Mouse (Mus musculus) kidney, postnatal 36 days (tissue): ENCODE results near the gene Tnrc6c.

Experiments used
- DNase-seq, 2 experiments: peaks; one replicate each; pipeline ENCODE4 v3.0.0; 2021 to 2022; ENCODE audit warnings: mixed read lengths in 2 of 2

The Tnrc6c gene

DNA sequence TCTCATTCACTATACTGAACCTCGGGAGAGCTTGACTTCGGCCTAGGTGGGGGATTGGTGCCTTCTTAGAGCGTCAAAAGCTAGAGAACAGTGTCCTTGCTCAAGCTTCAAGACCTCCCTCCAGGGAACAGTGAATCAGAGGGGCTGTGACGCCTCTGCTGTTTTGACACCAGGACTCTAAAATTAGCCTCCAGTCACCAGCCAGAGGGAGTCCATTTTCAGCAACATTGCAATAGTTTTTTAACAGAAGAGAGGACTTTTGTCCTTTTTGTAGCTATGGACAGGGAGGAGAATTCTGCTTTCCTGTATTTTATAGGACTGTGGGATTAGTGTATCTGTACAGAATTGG lies 76.4 kb downstream of the Tnrc6c start:
- DNase-seq: no peak

DNA sequence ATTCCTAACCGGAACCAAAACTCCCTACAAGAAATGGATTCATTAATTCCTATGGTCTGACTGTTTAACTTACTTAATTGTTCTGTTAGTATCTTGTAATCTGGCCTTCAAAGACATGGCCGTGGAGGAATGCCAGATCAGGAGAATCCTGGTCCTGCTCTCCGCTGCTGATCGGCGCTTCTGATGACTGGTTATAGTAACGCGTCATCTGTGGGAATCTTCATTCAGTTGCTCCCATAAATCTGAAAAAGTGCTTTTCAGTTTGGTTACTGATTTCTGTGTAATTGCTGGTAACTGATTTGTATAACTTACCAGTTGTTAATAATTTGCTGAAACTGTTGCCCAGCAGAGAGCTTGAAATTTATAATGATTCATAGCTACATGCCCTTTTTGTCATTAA lies 77.4 kb downstream of the Tnrc6c start:
- peak; percentile 54 to 55 for DNase-seq

DNA sequence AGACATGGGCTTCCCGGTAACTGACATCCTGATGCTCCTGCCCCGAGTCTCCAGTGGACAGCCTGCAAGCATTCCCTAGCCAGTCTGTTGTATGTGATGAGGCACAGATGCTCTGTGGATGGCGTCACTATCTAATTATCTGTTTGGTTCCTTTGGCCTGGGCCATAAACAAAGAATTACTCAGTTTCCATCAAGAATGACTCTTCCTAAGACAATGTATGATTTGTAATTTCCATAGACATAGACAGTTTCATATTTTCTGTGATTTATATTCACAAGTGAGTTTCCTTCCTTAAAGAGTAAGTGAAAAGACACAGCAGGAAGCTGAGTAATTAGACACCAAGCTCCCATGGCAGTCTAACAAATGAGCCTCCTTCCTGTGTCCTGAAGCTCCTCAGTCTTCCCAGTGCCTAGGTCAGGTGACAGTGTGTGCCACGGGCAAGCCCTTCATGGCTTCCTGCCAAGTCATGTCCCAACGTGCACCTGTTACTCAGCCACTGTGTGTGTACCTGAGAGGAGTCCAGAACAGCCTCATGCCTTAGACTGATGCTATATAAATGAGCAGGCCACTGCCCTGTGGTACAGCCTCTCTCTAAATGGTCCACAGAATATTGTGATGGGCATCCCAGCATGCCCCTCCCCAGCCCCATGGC lies 82.1 kb downstream of the Tnrc6c start:
- peak; percentile 52 to 63 for DNase-seq

DNA sequence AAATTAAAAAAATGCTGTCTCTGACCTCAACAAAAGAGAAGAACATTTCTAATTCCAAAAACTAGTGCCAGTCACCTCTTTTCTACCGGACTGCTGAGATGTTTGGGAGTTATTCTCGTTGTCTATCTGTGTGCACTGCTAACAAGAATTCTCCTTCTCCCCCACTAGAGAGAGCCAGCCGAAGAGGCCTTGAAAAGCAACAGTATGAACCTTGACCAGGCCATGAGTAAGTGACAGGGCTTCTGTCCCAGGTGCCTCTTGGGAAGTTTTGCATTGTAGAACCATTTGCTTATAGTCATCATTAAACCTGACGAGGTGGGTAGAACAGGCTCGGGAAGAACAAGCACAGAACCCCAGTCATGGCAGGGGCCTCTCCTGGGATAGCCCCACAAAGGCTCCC lies 84.0 kb downstream of the Tnrc6c start:
- DNase-seq: no peak

DNA sequence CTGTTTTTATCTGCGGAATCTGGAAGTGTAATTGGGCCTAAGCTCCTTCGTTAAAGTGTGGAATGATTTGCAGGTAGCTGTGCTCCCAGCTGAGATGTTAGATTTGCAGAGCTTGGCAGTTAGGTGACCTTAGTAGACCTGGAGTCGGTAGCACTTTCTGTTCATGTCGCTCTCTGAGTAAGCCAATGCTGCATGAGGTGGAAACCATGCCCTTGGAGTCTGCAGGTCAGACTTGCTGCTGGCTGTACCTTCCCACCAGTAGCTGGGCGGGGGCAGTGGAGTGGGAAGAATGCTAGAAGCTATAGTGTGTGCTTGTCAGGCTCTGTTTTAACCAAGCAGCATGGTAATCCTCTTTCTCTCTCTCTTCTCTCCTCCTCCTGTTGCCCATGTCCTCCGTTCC lies 87.0 kb downstream of the Tnrc6c start:
- DNase-seq: peak in 1 of 2 experiments; percentile 28

DNA sequence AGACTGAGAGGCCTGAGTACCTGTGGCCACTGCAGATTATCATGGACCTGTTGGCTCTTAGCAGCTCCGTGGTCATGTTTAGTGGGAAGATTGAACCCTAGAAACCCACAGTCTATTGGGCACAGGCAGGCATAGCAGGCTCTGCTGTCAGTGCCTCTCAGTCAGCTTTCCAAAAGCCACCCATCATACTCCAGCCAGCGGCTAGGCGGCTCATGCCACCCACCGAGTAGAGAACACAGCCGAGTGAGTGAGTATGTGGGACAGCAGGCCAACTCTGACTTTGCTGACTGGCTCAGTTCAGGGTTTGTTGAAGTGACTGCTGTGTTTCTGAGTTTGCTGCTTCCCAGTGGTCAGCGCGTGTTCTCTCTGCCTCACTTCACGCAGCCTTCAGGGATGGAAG lies 88.2 kb downstream of the Tnrc6c start:
- no peak for DNase-seq

DNA sequence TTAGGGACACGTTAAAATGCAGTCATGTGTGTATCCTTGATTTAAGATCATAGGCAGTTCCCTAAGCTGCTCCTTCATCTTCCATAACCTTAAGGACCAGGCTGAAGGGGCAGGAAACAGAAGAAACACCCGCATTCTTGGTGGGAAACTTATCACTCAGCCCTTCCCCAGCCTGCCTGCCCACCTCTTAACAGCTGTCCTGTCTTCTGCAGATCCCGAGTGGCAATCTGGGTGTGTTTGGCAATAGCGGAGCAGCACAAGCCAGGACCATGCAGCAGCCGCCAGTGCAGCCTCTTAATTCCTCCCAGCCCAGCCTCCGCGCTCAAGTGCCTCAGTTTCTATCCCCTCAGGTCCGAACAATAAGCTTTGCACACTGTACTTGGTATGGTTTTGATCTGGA lies 88.6 kb downstream of the Tnrc6c start:
- DNase-seq: no peak

DNA sequence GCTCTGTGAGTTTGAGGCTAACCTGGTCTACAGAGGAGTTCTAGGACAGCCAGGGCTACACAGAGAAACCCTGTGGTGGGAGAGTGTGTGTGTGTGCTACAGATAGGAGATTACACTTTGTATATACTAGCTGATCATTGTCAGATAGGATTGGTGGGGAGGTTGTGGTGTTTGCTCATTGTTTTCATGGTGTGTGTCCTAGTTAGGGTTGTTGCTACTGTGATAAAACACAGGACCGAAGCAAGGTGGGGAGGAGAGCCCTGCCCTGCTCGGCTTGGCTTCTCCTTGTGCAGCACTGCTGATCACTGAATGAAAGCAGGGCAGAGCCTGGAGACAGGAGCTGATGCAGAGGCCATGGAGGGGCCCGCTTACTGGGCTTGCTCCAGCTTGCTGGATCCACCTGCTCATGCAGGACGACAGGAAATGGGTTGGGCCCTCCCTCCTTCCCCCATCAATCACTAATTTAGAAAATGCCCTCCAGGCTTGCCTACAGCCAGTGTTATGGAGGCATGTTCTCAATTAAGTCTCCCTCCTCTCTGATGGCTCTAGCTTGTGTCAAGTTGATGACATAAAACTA lies 89.5 kb downstream of the Tnrc6c start:
- DNase-seq: no peak

DNA sequence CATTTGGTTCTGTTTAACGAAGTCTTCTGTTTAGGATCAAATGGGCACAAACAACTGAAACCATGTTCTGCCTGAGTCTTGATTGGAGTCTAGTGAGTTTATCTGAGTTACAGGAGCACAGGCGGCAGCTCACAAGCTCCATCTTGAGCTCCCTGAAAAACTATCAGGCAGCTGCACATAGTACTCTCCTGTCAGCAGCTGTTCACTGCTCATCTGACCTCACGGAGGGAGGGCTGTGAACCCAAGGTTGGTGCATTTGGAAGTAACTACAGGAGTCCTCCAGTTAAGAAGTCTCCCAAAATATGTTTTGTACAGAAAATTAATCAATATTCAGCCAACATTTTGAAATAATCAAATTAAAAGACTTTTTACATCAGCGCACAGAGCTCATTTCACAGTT lies 94.5 kb downstream of the Tnrc6c start:
- DNase-seq: no peak

DNA sequence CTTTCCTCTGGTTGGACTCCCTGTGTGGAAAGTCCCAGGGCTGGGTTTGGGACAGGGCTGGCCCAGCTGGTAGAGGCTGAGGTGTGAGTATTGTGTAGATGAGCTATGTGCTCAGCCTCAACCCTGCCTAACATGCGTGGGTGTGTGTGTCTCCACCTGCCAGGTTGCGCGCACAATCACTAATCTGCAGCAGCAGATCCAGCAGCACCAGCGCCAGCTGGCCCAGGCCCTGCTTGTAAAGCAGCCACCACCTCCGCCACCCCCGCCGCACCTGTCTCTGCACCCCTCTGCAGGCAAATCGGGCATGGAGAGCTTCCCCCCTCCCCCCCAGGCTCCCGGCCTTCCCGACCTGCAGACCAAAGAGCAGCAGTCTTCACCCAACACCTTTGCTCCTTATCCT lies 95.3 kb downstream of the Tnrc6c start:
- DNase-seq: no peak

DNA sequence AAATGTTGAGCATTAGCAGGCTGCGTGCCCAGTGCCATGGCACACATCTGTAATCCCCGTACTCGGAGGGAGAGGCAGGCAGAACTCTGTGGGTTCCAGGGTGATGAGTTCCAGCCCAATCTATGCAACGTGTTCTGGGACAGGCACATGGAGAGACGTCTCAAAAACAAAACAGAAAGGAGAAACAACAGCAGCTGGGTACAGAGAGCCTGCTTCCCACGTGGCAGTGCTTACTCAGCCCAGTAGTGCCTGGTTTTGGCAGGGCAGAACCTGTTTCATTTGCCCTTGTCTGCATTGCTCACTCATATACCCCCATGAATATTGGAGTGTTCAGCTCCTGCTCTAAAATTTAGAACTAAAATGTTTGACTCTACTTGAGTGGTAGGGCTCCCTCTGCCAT lies 97.5 kb downstream of the Tnrc6c start:
- peak; percentile 42 to 44 for DNase-seq

DNA sequence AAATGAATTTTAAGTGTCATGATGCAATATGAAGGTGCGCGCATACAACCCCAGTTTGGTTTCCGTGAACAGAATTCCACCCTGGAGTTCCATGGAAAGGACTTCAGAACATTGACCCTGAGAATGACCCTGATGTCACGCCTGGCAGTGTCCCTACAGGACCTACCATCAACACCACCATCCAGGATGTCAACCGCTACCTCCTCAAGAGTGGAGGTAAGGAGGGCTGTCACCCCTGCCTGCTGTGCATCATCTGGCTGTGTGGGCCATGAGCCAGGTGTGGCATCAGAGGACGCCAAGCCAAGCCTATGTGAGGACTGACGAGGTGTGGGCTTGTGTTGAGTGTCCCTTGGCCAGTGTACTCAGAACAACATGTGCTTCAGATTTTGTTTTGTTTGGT lies 101.8 kb downstream of the Tnrc6c start:
- no peak for DNase-seq

DNA sequence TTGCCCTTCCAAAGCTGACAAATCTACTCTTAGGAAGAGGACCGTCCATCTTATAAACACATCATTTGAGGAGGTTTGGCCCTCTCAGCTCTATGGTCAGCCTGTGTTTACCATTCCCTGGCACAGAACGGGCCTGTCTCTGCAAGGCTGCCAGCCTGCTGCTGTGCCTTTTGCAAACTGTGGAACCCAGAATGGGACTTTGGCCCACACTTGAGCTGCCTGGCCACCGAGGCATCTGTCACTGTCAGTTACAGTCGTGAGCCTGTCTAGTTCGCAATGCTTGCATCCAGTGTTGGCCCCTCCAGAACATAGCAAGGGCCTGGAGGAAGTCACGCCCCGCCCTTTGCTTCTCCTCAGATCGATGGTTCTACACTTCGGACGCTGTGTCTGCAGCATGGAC lies 105.2 kb downstream of the Tnrc6c start:
- DNase-seq: peak in 1 of 2 experiments; percentile 21

DNA sequence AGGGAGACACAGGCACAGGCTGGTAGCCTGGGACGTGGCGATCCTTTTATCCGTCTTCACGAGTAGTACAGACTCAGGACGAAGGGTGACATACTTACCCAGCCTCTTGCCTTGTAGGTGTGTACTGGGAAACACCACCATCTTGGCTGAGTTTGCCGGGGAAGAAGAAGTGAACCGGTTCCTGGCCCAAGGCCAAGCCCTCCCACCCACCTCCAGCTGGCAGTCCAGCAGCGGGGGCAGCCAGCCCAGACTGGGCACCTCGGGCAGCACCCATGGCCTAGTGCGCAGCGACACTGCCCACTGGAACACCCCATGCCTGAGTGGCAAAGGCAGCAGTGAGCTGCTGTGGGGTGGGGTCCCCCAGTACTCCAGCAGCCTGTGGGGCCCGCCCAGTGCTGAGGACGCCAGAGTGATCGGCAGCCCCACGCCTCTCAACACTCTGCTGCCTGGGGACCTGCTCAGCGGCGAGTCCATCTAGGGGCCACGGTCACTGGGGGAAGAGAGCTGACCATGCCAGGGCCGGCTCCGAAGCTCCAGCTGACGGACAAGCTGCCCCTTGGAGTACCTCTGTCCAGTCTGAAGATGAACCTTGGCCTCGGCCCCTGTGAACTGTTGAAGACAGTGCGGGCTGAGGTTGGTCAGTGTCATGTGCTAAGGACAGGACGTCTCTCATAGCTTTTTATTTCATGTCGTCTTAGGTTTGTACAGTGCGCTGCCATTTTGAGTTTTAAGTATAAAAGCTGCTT lies 106.5 kb downstream of the Tnrc6c start:
- peak; percentile 67 to 75 for DNase-seq

DNA sequence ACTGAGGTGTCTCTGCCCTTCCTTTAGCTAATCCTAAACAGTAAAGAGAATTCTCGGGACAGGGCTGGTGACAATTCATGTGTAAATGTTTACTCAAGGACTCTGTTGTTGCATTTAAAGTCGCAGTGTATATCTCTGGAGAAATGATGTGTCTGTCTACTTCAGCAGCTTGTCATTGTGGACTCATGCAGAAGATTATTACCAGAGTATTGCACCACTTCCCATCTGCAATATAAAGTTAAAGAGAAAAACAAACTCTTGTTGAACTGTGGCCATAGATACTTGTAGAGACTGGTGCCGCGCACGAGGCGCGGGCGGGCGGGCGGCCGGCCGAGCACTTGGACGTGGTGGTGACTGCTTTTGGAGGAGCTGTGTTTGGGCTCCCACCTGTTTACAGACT lies 107.7 kb downstream of the Tnrc6c start:
- no peak for DNase-seq

DNA sequence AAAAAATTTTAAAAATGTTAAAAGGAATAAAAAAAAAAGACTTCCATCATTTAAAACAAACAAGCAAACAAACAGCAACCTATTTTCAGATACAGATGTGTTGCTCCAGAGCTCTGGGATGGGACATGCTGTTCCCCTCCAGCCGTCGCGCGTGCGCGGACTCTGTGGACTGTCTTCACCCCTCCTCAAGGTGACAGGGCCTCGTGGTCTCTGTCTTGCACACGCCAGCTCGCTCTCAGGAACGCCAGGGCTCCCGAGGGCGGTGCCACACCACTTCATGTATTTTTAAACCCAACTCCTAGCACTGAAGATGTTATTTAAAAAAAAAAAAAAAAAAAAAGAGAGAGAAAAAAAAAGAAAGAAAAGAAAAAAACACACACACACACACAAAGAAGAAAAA lies 108.2 kb downstream of the Tnrc6c start:
- DNase-seq: peak in 1 of 2 experiments; percentile 18

DNA sequence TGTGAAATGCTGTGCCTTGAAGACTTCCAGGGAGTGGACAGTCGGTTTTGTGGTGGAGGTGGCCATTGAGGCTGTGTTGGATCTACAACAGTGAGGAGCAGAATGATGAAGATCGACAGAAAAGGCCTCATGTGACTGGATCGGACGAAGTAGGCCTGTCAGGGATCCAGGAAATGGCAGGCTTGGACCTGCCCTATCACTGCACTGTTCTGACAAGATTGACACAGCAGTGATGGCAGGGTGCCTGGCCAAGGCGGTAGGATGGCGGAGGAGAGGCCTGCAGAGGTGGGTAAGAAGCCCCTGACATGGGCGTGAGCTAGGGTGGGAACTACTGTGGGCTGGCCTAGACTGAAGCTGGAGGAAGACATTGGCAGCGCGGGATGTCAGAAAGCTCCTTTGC lies 110.2 kb downstream of the Tnrc6c start:
- peak in 1 of 2 experiments; percentile 7 for DNase-seq

DNA sequence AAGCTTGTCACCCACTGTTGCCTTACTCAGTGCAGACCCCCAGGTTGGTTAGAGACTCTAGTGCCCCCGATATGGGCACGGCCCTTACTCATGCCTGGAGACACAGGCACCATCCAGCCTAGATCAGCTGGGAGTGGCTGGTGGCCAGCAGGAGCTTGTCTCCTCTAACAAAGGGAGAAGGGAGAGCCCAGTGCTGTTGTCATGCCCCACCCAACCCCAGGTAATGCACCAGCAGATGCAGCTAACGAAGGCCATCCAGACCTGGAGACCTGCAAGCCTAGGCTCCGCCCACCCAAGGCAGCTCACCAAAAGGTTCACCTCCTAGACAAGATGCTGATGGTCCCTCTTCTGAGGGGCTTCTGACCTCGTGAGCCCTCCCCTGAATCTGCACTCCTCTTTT lies 111.3 kb downstream of the Tnrc6c start:
- peak in 1 of 2 experiments; percentile 14 for DNase-seq

DNA sequence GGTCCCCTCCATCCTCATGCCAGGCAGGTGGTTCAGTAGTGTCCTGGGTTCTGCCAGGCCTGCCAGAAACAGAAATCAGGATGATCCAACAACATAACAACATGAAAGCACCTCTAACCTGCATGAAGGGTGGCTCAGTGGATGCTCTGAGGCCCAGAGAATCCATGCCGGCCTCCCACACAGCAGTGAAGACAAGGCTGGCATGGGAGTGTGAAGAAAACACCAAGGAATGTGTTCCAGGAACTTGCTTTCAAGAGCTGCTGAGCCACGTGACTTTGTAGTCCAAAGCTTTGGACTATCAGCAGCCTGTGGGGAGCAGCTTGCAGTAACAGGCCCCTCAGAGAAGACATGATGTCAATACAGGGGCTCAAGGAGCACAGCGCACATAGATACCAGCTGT lies 112.2 kb downstream of the Tnrc6c start:
- no peak for DNase-seq

DNA sequence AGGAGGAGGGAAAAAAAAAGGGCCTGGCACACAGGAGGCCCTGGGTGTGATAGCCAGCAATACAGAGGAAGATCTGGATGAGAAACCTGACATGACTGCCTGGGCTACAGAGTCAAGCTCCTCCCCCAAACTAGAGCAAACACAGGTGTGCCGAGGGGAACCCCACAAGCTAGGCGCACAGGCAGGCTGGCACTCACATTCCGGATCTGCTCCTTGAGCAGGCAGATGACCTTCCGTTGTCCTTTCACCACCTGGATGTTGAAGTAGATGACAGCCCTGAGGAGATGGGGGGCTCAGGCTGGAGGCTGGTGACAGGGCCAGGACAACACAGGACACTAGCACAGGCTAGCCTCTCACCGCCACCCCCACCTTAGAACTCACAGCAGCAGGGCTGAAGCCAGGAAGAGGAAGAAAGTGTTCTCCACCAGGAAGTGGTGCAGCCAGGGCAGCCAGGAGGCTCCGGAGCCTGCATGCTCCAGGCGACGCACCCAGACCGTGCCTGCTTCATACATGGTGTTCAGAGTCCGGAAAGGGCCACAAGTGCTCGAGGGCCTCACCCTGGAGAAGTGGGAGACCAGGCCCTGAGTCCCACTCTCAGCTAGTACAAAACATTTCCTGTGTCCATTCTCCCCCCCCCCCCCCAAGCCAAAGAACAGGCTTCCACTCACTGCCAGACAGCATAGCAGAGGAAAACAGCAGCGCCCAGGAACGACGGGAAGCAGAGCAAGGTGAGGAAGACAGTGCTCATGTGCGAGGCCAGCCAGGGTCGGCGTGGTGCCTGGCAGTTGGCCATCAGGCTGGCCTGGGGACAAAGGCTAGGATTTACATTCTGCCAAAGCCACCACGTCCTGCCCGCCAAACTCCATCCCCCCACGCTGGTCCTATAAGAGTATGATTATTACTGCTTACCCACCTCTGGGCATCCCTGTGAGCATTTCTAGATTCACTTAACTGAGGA lies 114.9 kb downstream of the Tnrc6c start:
- peak; percentile 35 to 56 for DNase-seq

DNA sequence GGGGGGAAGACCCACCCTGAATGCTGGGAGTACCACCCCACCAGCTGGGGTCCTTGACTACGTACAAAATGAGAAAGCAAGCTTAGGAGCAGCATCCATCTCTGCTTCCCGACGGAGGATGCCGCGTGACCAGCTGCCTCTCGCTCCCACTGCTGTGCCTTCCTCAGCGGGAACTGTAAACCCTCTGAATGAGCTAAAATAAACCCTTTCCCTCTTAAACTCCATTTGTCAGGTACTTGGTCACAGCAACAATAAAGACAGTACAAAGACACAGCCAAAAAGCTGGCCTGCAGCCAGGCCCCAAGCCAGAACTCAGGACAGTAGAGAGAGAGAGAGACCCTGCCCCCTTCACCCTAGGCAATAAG lies 115.6 kb downstream of the Tnrc6c start:
- no peak for DNase-seq

DNA sequence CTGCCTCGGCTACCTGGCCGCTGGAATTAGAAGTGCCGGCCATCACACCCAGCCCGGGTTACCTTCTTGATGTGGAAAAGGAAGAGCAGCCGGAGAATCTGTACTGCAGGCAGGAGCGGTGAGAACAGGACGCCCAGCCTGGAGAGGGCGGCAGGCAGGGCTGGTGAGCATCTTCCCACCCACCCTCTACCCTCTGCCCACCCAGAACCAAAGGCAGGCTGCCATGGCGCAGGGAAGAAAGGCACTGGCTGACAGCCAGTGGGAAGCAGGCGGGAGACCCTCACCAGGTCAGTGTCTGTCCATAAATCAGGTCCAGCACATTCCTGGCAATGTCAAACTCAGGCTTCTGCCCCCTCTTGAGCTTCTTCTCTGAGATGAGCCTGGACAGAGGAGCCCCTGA lies 116.3 kb downstream of the Tnrc6c start:
- DNase-seq: no peak

DNA sequence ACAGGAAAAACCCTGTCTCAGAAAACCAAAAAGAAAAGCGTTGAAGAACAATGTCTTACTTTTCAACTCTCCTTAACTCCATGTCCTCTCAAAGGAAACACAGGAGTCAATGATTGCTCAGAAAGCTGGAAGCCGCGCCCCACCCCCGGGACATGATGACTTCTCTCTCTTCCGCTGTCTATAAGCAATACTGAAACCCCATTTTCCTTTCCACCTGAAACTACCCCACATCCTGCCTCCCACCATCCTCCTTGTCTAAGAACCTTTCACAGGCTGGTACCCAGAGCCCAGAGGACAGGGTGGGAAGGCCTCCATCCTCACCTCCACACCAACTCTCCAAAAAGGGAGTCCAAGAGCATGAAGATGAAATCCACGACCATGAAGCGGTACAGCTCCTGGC lies 118.3 kb downstream of the Tnrc6c start:
- DNase-seq: no peak
